9 mouse cellular contexts compared by ENCODE assay signal in genomic region chrX:69361055-69361558, GRCm38 (mm10). TPM values are rescaled to one million over a fixed set of nuclear protein-coding genes. Genes with fewer than 3 reads are reported as not detected.
DNase-seq lines count a peak whose midpoint lies in the region; ATAC-seq and TF ChIP-seq lines count a peak whose summit lies in the region.
"Had no signal": no experiment of that assay in that cellular context is flagged by ENCODE, and none has a peak within 500 bp of the region (broad histone marks: within the 10 kb centered on the region; RNA-seq: fewer than 3 reads in every experiment).

No protein-coding gene starts in this region.

- TF ChIP-seq CTCF in forebrain, postnatal 0 days (IDR thresholded peaks at IDR 0.05; ENCODE audit: low read depth): no peak

- peak overlapping the region; percentile 84 for H3K9ac ChIP-seq in heart, embryonic 12.5 days
- peak overlapping the region; percentile 58 for H3K9ac ChIP-seq in forebrain, postnatal 0 days
- no peak overlapping the region for H3K9ac ChIP-seq in liver, embryonic 15.5 days

- H3K9me3 ChIP-seq in heart, embryonic 12.5 days (replicated peaks): no peaks in the 10 kb centered on the region
- no peaks in the 10 kb centered on the region for H3K9me3 ChIP-seq in forebrain, postnatal 0 days (ENCODE audit: low read length)
- H3K9me3 ChIP-seq in liver, embryonic 15.5 days (replicated peaks): no peaks in the 10 kb centered on the region
- H3K9me3 ChIP-seq: G1E had no signal

- intact Hi-C loops in gastrocnemius, postnatal 14 days (cut with DNase I; ENCODE audit: low total_unique reads): no loop called here

- no peaks in the 10 kb centered on the region for H3K36me3 ChIP-seq in heart, embryonic 12.5 days
- H3K36me3 ChIP-seq in forebrain, postnatal 0 days (ENCODE audit: insufficient read depth): no peaks in the 10 kb centered on the region
- H3K36me3 ChIP-seq in liver, embryonic 15.5 days (replicated peaks): no peaks in the 10 kb centered on the region
- H3K36me3 ChIP-seq: G1E had no signal

- no peak for DNase-seq in heart, adult 18-20 months
- DNase-seq in Muller cell, postnatal 12 days (ENCODE audit: inconsistent ontology term): peak; percentile 25
- DNase-seq in forebrain, postnatal 0 days: no peak
- DNase-seq in frontal cortex, postnatal 25 days (ENCODE audit: low spot score in 2 of 2): no peak
- DNase-seq in gastrocnemius, postnatal 14 days: no peak

- H3K4me2 ChIP-seq in heart, embryonic 12.5 days: peak overlapping the region; percentile 73
- peak overlapping the region; percentile 52 for H3K4me2 ChIP-seq in forebrain, postnatal 0 days (ENCODE audit: low read depth)
- H3K4me2 ChIP-seq in liver, embryonic 15.5 days: peak overlapping the region; percentile 52

- no peak overlapping the region for H3K27ac ChIP-seq in heart, embryonic 12.5 days (ENCODE audit: poor library complexity, severe bottlenecking)
- H3K27ac ChIP-seq in forebrain, postnatal 0 days (ENCODE audit: low read depth, low read length): no peak overlapping the region
- H3K27ac ChIP-seq in liver, embryonic 15.5 days (replicated peaks): no peak overlapping the region

- H3K27me3 ChIP-seq in heart, embryonic 12.5 days (replicated peaks): peaks cover 26% of the 10 kb centered on the region
- no peaks in the 10 kb centered on the region for H3K27me3 ChIP-seq in forebrain, postnatal 0 days (ENCODE audit: insufficient read depth, low read length)
- peaks cover 29% of the 10 kb centered on the region for H3K27me3 ChIP-seq in liver, embryonic 15.5 days

- H3K4me1 ChIP-seq in heart, embryonic 12.5 days (replicated peaks): no peaks in the 10 kb centered on the region; the same call in none of the 2 replicates
- no peaks in the 10 kb centered on the region for H3K4me1 ChIP-seq in forebrain, postnatal 0 days (ENCODE audit: insufficient read depth)
- no peaks in the 10 kb centered on the region for H3K4me1 ChIP-seq in liver, embryonic 15.5 days (replicated peaks)

- WGBS in heart, embryonic 12.5 days: 11% methylated on average over 10 of the region's 10 CpGs
- WGBS in forebrain, postnatal 0 days: 23% methylated on average over 10 of the region's 10 CpGs
- WGBS in liver, embryonic 15.5 days (ENCODE audit: insufficient replicate concordance): 13% methylated on average over 10 of the region's 10 CpGs

- peak overlapping the region; percentile 66 for H3K4me3 ChIP-seq in heart, embryonic 12.5 days
- peak overlapping the region; percentile 55 for H3K4me3 ChIP-seq in forebrain, postnatal 0 days (ENCODE audit: low read depth, low read length)
- H3K4me3 ChIP-seq in liver, embryonic 15.5 days (replicated peaks): peak overlapping the region; percentile 45

- ATAC-seq in heart, embryonic 12.5 days (ENCODE audit: insufficient number of reproducible peaks, low FRiP score): no peak
- no peak; the same call in 1 of the 2 replicates for ATAC-seq in forebrain, postnatal 0 days
- ATAC-seq in liver, embryonic 15.5 days (ENCODE audit: insufficient read depth): no peak
- ATAC-seq in activated CD4-positive, CD25-positive, alpha-beta regulatory T cell, adult 4 months: no peak

RNA-seq across cellular contexts. Expression of gene Aff2, which starts 1.0 kb away (rescaled TPM):
- 9.4 and 9.7 TPM in 2 replicates for polyA plus RNA-seq in heart, embryonic 12.5 days (2016; fragmentation: Nextera tagmentation; extraction: Ambion mirVana)
- 1 to 10 TPM; 3.4 to 4.2 TPM for total RNA-seq in heart, adult 18-20 months (2021)
- total RNA-seq in forebrain, postnatal 0 days (2014; rRNA removed): 18.1 and 18.4 TPM in 2 replicates
- 8.2 and 11.4 TPM in 2 replicates for polyA plus RNA-seq in forebrain, postnatal 0 days (2015; fragmentation: Nextera tagmentation; extraction: Ambion mirVana)
- polyA plus RNA-seq in liver, embryonic 15.5 days (2015; fragmentation: Nextera tagmentation; extraction: Ambion mirVana): 0.25 and 0.32 TPM in 2 replicates
- polyA plus RNA-seq in activated CD4-positive, CD25-positive, alpha-beta regulatory T cell, adult 4 months (2017; shearing (Covaris generic)): under 1 TPM in 1 of 2 experiments, not detected in 1; 0.57 TPM
- 1 to 10 TPM; 1.0 to 2.1 TPM for total RNA-seq in gastrocnemius, postnatal 14 days (2021)
- polyA plus RNA-seq: G1E had no signal
